Mouse (Mus musculus): ENCODE data around the gene Ptprg. TPM values are rescaled to one million over a fixed set of nuclear protein-coding genes. Genes with fewer than 3 reads are reported as not detected.
A peak's percentile ranks its signal among the peaks of the same experiment; 100 is the strongest.

Gene Ptprg
- polyA plus RNA-seq, 1 experiment from 2014 or later, result 45.9 TPM

DNA sequence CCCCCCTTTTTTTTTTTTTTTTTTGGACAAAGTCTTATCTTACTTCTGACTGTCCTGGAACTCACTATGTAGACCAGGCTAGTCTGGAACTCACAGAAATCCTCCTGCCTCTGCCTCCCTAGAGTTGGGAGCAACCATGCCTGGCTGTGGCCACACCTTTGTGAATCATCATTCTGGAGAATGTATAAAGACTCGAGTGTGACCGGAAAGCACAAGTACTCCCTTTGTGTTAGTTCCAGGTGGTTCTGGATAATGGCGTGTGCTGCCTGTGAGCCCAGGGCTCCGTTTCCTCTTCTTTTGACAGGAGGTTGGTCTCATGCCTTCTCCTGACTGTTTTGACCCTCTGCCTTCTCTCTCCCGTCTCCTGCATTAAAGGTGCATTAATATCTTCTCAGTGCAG lies 41.0 kb downstream of the Ptprg start:
- H3K36me3 ChIP-seq, result no peaks in the 10 kb centered on the region
- no peak overlapping the region for H3K4me2 ChIP-seq
- no peaks in the 10 kb centered on the region for H3K9me3 ChIP-seq
- 83% methylated on average over 5 of the region's 5 CpGs for WGBS
- H3K27ac ChIP-seq (replicated peaks), result no peak overlapping the region
- no peaks in the 10 kb centered on the region for H3K27me3 ChIP-seq
- no peak for ATAC-seq (ENCODE audit: low read depth)
- peaks cover 43% of the 10 kb centered on the region for H3K4me1 ChIP-seq (replicated peaks)
- no peak overlapping the region for H3K9ac ChIP-seq
- no peak overlapping the region for H3K4me3 ChIP-seq

DNA sequence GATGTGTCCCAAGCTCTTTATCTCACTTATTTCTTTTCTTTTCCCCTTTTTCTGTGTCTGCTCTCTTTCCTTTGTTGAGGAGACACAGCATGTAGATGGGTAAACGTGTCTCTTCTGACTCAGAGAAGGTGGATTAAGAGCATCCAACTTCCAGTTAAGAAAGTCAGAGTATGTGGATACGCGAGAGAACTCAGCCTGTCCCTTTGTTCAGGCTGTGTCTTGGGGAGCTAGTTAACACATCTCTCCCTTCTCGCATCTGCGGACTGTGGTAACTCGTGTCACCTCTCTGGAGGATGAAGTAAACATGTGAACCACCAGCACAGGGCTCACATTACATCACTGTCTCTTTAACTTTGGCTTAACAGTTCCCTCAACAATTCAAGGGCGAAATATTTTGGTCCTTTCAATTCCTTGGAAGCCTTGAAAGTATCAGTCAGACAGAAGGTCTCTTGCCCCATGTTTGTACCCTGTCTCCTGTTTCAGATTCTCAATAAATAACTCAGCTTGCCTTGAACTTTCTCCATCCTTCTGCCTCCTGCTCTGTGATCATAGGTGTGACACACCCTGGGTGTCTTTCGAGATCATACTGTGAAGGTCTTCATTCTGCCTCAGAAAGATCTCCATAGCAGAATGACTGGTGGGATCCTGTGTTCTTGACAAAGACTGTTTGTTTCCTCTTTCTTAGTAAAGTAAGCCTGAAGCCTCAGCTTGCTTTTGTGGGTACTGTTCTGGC lies 51.0 kb downstream of the Ptprg start:
- H3K27me3 ChIP-seq, result no peaks in the 10 kb centered on the region
- no peak overlapping the region for H3K4me3 ChIP-seq
- H3K9ac ChIP-seq, result no peak overlapping the region
- H3K4me2 ChIP-seq, result no peak overlapping the region
- H3K27ac ChIP-seq (replicated peaks), result no peak overlapping the region
- no peak for ATAC-seq (ENCODE audit: low read depth)
- peaks cover 22% of the 10 kb centered on the region for H3K4me1 ChIP-seq (replicated peaks)
- 76% methylated on average over 8 of the region's 8 CpGs for WGBS
- H3K9me3 ChIP-seq, result no peaks in the 10 kb centered on the region
- no peaks in the 10 kb centered on the region for H3K36me3 ChIP-seq

DNA sequence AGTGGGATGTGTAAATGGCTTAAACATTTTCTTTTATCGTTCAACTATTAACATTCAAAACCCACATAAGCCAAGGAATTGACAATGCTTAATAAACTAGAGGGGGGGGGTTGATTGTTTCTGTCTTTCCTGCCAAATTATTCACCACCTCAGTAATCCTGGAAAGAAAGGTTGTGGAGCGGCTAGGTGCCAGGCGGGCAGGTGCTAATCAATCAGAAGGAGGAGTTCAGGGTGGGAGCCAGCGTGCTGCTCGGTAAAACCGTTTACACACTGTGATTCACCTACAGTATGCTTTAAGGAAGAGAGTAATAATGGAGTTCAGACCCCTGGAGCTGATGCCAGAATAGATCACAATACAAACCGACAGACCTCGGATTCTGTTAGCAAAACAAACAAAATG lies 55.0 kb downstream of the Ptprg start:
- no peak for ATAC-seq (ENCODE audit: low read depth)
- H3K36me3 ChIP-seq, result no peaks in the 10 kb centered on the region
- no peak overlapping the region for H3K27ac ChIP-seq (replicated peaks)
- H3K4me1 ChIP-seq (replicated peaks), result peaks cover 12% of the 10 kb centered on the region
- H3K4me3 ChIP-seq, result no peak overlapping the region
- 48% methylated on average over 8 of the region's 8 CpGs for WGBS
- no peaks in the 10 kb centered on the region for H3K9me3 ChIP-seq
- H3K9ac ChIP-seq, result no peak overlapping the region
- H3K4me2 ChIP-seq, result no peak overlapping the region
- H3K27me3 ChIP-seq, result no peaks in the 10 kb centered on the region

DNA sequence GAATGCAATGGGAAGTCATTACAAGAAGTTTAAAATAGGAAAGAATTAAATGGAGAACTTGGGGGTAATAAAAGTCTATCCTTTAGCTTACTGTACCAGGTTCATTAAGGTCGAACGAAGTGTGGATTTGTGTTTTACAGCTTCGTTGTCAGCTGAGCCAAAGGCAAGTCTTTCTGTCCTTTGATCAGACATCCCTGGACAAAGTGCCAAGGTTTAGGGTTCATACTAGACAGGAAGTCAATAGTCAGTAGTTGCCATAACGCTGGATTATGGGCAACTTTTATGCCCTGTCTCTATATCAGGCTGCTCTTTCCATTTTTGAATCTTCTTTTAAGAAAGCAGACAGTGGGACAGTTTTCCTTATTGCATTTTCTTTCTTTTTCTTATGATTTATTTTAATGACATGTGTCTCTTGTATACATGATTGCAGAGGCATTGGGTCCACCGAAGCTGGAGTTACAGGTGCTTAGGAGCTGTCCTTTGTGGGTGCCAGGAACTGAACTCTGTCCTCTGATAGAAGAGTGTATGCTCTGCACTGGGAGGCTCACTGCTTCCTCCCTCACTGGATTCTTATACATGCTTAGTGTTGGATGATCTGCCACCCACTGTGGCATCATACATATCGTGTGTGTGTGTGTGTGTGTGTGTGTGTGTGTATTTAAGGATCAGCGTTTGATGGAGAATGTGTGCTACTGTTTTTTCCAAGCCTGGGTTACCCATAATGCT lies 56.7 kb downstream of the Ptprg start:
- H3K9ac ChIP-seq, result no peak overlapping the region
- no peak overlapping the region for H3K27ac ChIP-seq (replicated peaks)
- 81% methylated on average over 7 of the region's 7 CpGs for WGBS
- no peaks in the 10 kb centered on the region for H3K9me3 ChIP-seq
- H3K36me3 ChIP-seq, result no peaks in the 10 kb centered on the region
- no peak overlapping the region for H3K4me3 ChIP-seq
- no peak overlapping the region for H3K4me2 ChIP-seq
- ATAC-seq (ENCODE audit: low read depth), result no peak
- peaks cover 12% of the 10 kb centered on the region for H3K4me1 ChIP-seq (replicated peaks)
- H3K27me3 ChIP-seq, result no peaks in the 10 kb centered on the region

DNA sequence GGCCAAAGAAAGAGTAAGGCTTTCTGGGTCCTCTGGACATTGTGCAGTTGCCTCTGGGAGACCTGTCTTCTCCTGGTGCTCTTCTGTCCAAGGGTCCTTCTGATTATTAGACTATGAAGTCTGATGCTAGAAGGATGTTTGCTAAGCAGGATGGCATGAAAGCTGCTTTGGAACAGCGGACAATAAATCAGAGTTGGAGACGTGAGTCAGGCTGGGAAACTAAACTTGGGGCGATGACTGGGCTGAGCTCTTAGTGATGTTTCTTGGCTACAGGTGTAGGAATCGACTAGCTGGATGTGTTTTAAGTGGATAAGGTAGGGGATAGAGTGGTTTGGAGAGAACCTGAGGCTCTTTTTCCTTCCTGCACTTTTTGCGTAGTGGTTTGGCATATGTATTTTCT lies 59.1 kb downstream of the Ptprg start:
- Histone ChIP-seq H3K27me3 (no peaks in the 10 kb centered on the region), H3K27ac (replicated peaks) (no peak overlapping the region), H3K4me3 (no peak overlapping the region), H3K9me3 (no peaks in the 10 kb centered on the region), H3K9ac (no peak overlapping the region), H3K4me1 (replicated peaks) (peaks cover 16% of the 10 kb centered on the region), H3K36me3 (no peaks in the 10 kb centered on the region), H3K4me2 (no peak overlapping the region)
- 79% methylated on average over 5 of the region's 5 CpGs for WGBS
- no peak for ATAC-seq (ENCODE audit: low read depth)

DNA sequence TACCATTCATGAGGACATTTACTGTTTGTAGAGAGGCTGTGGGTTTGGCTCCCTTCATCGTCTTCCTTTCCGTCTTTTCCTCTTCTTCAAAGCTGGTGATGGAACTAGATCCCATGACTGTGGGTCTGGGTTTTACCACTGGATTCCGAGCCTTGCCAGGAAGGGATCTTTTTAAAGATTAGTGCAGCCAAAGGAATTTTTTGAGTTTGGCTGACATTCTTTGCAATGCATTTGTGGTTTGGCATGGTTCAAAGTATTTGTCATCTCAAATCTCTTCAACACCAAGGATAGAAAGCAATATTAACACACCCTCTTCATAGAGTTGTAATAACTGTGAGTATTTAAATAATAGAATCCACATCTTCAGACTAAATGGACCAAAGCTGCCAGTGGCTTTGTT lies 59.8 kb downstream of the Ptprg start:
- WGBS, result 86% methylated on average over 3 of the region's 3 CpGs
- H3K27me3 ChIP-seq, result no peaks in the 10 kb centered on the region

DNA sequence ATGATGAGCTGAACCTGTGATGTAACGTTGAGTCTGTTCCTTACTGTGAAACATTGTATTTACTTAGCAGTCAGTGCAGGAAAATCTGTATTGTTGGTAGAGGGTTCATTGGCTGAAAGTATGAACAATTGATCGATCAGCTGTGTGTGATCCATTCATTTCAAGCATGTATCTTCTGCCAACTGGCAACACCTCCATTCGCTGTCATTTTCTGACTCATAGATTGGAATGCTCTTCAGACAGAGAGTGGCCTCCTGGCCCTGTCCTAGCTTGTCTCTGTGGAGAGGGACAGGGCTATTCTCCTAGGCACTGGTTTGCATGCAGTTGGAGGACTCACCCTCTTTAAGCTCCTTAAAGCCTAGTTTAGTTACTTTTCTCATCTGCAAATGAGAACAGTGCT lies 62.4 kb downstream of the Ptprg start:
- Histone ChIP-seq H3K4me2 (no peak overlapping the region), H3K27me3 (no peaks in the 10 kb centered on the region), H3K9ac (no peak overlapping the region), H3K4me1 (replicated peaks) (peaks cover 25% of the 10 kb centered on the region), H3K27ac (replicated peaks) (no peak overlapping the region), H3K36me3 (no peaks in the 10 kb centered on the region), H3K9me3 (no peaks in the 10 kb centered on the region), H3K4me3 (no peak overlapping the region)
- WGBS, result 76% methylated on average over 3 of the region's 3 CpGs
- no peak for ATAC-seq (ENCODE audit: low read depth)

More for the DNA sequence above, 59.8 kb downstream of the Ptprg start:
- H3K9ac ChIP-seq, result no peak overlapping the region
- H3K4me1 ChIP-seq (replicated peaks), result peaks cover 15% of the 10 kb centered on the region
- H3K4me3 ChIP-seq, result no peak overlapping the region
- no peaks in the 10 kb centered on the region for H3K36me3 ChIP-seq
- ATAC-seq (ENCODE audit: low read depth), result no peak
- no peaks in the 10 kb centered on the region for H3K9me3 ChIP-seq
- H3K4me2 ChIP-seq, result no peak overlapping the region
- no peak overlapping the region for H3K27ac ChIP-seq (replicated peaks)

DNA sequence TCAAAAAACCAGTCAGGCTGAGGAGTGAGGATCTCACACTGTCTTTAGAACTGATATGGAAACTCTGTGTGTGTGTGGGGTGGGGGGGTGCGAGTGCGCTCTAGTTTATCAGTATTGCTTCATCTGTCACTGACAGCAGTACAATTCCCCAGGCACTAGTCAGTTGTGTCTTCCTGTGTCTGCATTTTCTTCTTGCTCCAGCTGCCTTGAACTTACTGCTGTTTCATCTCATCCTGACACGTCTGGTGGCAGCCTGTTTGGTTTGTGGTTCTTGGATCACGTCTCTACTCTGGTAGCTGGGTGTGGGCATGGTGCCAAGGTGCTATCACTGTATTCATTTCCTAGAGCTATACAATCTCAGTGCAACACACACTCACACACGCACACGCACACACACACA lies 64.0 kb downstream of the Ptprg start:
- Histone ChIP-seq H3K4me1 (replicated peaks) (peaks cover 35% of the 10 kb centered on the region), H3K9me3 (no peaks in the 10 kb centered on the region), H3K4me2 (no peak overlapping the region), H3K27ac (replicated peaks) (no peak overlapping the region), H3K4me3 (no peak overlapping the region), H3K9ac (no peak overlapping the region), H3K36me3 (no peaks in the 10 kb centered on the region), H3K27me3 (no peaks in the 10 kb centered on the region)
- 59% methylated on average over 6 of the region's 6 CpGs for WGBS
- ATAC-seq (ENCODE audit: low read depth), result no peak

DNA sequence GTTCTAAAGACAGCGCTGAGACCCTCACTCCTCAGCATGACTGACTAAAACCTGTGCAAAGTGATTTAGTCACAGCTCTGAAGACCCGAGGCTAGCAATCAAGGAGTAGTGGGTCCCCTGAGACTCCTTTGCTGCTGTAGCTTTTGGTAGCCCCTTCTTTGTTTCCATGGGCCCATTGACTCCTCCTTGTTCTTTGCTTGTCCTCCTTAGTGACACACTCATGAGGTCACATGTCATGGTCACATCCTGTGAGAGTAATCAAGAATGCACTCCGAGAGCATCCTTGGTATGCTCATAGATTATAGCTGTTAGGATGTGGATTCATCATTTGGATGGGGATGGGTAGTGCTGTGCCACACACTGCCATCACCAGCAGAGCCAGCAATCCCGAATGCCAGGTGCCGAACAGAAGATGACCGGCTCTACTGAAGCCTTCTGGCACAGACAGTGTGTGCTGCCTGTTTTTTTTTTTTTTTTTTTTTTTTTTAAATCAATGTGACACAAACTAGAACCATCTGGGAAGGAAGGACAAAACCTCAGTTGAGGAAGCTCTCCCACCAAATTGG lies 64.9 kb downstream of the Ptprg start:
- Histone ChIP-seq H3K4me1 (replicated peaks) (peaks cover 43% of the 10 kb centered on the region), H3K4me2 (no peak overlapping the region), H3K9me3 (no peaks in the 10 kb centered on the region), H3K4me3 (no peak overlapping the region), H3K36me3 (no peaks in the 10 kb centered on the region), H3K27ac (replicated peaks) (no peak overlapping the region), H3K27me3 (no peaks in the 10 kb centered on the region), H3K9ac (no peak overlapping the region)
- whole genome bisulfite sequencing, result 55% methylated on average over 6 of the region's 6 CpGs
- ATAC-seq (ENCODE audit: low read depth), result peak; percentile 59

DNA sequence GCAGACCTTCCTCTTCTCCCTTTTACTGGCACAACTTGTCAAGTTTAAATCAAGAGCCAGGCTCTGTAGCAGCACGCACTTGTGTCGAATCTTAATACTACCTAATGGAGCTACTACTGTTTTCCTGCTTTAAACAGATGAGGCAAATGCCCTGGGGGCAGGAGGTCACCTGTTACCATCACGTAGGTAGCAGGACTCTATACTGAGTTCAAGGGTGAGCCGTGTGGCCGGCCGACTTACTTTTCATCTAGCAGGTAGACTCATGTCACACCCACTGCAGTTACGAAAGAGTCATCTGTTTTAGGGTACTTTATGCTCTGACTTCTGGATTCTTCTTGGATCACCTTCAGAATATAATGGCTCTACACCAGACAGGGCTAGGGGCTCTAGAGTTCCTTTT lies 66.3 kb downstream of the Ptprg start:
- no peak for ATAC-seq (ENCODE audit: low read depth)
- 89% methylated on average over 7 of the region's 7 CpGs for WGBS

DNA sequence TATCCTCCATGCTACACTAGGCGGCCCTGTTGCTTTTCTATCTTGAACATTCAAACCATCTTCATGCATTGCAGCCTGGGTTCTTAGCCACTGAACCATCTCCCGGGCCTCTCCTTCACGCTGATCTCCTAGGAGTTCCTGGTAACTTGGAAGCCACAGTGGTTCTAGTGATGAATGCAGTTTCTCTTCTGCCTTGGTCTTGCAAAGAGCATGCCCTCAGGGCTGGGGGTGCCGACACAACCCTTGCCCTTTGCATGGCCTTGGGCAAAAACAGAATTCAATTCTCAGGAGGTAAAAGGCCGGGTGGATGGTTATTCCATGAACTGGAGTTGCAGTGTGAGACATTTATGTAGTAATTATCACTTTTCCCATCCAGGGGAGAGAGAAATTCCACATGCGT lies 67.0 kb downstream of the Ptprg start:
- Histone ChIP-seq H3K27me3 (no peaks in the 10 kb centered on the region), H3K27ac (replicated peaks) (no peak overlapping the region), H3K4me1 (replicated peaks) (peaks cover 51% of the 10 kb centered on the region), H3K36me3 (no peaks in the 10 kb centered on the region), H3K4me3 (no peak overlapping the region), H3K9ac (no peak overlapping the region), H3K4me2 (no peak overlapping the region), H3K9me3 (no peaks in the 10 kb centered on the region)
- ATAC-seq (ENCODE audit: low read depth), result no peak
- WGBS, result 76% methylated on average over 6 of the region's 6 CpGs

More for the DNA sequence above, 66.3 kb downstream of the Ptprg start:
- H3K27ac ChIP-seq (replicated peaks), result no peak overlapping the region
- H3K9me3 ChIP-seq, result no peaks in the 10 kb centered on the region
- H3K9ac ChIP-seq, result no peak overlapping the region
- H3K4me2 ChIP-seq, result no peak overlapping the region
- H3K4me1 ChIP-seq (replicated peaks), result peaks cover 51% of the 10 kb centered on the region
- H3K4me3 ChIP-seq, result no peak overlapping the region
- no peaks in the 10 kb centered on the region for H3K36me3 ChIP-seq
- H3K27me3 ChIP-seq, result no peaks in the 10 kb centered on the region

DNA sequence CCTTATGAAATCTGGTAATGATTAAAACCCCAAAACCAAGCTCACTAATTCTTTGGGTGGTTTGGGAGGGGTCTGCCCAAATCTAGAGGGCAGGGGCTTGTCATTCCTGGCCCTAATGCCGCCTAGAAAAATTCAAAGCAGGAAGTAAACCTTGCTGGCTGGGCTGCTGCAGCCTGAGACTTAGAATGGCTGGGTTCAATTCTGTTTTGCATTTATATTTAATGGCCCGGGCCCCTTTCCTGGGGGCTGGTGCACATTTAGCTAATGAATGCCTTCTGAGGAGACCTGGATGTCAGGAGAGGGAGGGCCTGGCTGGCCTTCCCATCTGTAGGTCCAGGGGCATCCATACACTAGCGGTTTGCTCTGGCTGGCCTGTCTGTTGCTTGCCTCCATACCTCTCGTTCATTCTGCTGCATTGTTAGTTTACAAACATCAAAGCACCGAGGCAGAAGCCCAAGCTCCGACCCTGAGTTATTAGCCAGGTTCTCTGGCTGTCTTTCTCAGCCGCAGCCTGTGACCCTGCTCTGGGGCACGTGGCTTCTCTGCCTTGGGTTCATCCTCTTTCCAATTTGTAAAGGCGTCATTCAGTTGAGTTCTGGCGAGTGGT lies 67.7 kb downstream of the Ptprg start:
- Histone ChIP-seq H3K4me3 (no peak overlapping the region), H3K9me3 (no peaks in the 10 kb centered on the region), H3K27ac (replicated peaks) (peak overlapping the region; percentile 59), H3K4me2 (no peak overlapping the region; the same call in 1 of the 2 replicates), H3K9ac (peak overlapping the region; percentile 54), H3K36me3 (no peaks in the 10 kb centered on the region), H3K4me1 (replicated peaks) (peaks cover 51% of the 10 kb centered on the region), H3K27me3 (no peaks in the 10 kb centered on the region)
- 19% methylated on average over 10 of the region's 10 CpGs for WGBS
- ATAC-seq (ENCODE audit: low read depth), result peak; percentile 15; the same call in 1 of the 2 replicates

Measured in neural tube, embryonic 13.5 days (tissue).